Mouse (Mus musculus): ENCODE measurements around the gene Dynlt1a.
"Not testable (repeated sequence)": the region's sequence is repeated elsewhere in the genome, so short reads cannot be mapped to it uniquely, and the experiment has no call there.

- not testable (repeated sequence) for TF ChIP-seq POLR2A (IDR thresholded peaks at IDR 0.05; ENCODE audit: low read depth, low read length); CTCF (IDR thresholded peaks at IDR 0.05; ENCODE audit: extremely low read depth, insufficient read length, insufficient replicate concordance, low read depth, low read length)
Measured at GRCm38 (mm10) chr17:6311716-6312115, 5.6 kb downstream of the Dynlt1a start.

Measured in small intestine, adult 2 months (tissue).